Mouse (Mus musculus) adrenal gland, adult 8-10 months (tissue): ENCODE results near the gene Akr1b10. TPM values are rescaled to one million over a fixed set of nuclear protein-coding genes. Genes with fewer than 3 reads are reported as not detected.
"Not testable (repeated sequence)": the region's sequence is repeated elsewhere in the genome, so short reads cannot be mapped to it uniquely, and the experiment has no call there.

ENCODE experiments used
- DNase-seq: peaks from one replicate; pipeline ENCODE4 v3.0.0; 2022
- total RNA-seq, 4 experiments: library from RNA; stranded (reverse); gene quantifications; 2 replicates each; pipeline ENCODE4 v1.2.4; 2022

Akr1b10 gene
- total RNA-seq = 100 to 1,000 TPM; 150 to 228 (median 186) TPM

GRCm38 (mm10) chr6:34384110-34384661, at the start of gene Akr1b10:
Akr1b10 (plus strand) TSS chr6:34384218.
- DNase-seq = peak; percentile 89

GRCm38 (mm10) chr6:34334673-34335072, 49.3 kb upstream of the Akr1b10 start:
- DNase-seq = no peak

GRCm38 (mm10) chr6:34337799-34338198, 46.2 kb upstream of the Akr1b10 start:
- DNase-seq = no peak

- no peak for DNase-seq
These were observed 42.0 kb upstream of the Akr1b10 start for GRCm38 (mm10) chr6:34341991-34342390.

DNA sequence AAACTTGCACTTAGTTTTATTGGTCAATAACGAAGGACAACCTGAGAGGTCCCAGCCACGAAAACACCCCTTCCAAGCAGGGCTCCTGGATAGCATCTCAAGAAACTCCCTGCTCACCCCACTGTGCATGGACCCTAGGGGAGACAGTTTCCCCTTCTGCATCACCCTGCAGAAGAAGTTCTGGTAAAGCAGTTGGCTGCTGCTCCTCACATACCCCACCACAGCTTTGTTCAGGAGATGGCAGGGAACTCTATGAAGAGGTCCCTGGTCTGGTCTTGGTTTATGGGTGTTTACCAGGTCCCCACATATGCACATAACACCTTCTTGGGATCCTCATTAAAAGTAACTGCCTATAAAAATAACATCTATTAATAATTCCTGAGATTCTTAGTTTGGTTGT, 41.5 kb upstream of the Akr1b10 start:
- no peak for DNase-seq

GRCm38 (mm10) chr6:34343426-34343825, 40.6 kb upstream of the Akr1b10 start:
- no peak for DNase-seq

DNA sequence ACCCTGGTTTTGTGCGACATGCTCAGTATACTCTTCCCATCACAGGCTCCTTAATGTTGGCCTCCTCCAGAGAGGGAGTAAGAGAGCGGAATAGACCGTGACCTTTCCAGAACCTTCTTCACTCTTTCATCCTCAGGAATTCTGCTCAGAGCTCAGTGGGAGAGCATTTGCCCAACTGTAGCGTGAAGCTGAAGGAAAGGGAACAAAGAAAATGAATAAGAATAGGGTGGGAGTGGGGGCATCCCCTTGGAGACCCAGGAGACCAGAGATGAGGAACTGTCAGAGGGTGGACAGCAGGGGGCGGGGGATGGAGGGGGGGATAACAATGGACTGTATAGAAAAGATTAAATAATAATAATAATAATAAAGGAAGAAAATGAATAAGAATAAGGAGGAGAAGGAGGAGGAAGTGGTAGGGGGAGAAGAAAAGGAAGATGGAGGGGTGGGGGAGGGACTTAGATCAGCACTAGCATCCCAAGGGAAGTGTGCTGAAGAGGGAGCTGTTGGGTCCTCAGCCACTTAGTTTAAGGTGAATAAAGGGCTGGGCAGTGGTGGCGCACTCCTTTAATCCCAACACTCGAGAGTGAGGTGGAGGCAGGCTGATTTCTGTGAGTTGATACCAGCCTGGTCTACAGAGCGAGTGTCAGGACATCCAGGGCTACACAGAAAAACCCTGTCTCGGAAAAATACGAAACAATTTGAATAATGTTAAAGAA, 39.7 kb upstream of the Akr1b10 start:
- DNase-seq = no peak

DNA sequence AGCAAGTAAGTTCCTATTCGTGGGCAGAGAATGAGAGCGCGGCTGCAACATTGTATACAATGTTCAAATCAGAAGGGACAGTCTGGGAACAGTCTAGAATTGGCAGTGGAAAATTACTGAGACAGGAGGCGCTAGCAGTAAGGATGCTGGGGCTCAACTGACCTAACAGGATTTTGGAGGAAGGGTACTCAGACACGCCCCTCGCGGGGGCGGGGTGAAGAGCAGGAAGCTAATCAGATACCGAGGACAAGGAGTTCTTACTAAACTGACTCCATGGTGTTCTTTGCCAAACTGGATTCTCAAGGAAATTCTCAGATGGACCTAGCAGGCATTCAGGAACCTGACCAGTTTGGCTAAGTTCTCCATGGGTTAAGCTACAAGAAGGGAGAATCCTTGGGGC, 39.1 kb upstream of the Akr1b10 start:
- DNase-seq = no peak

GRCm38 (mm10) chr6:34346096-34346898, 37.7 kb upstream of the Akr1b10 start:
- peak; percentile 44 for DNase-seq

- DNase-seq = no peak
These were observed 33.9 kb upstream of the Akr1b10 start for GRCm38 (mm10) chr6:34350037-34350699.

GRCm38 (mm10) chr6:34351481-34351880, 32.5 kb upstream of the Akr1b10 start:
- not testable (repeated sequence) for DNase-seq

DNA sequence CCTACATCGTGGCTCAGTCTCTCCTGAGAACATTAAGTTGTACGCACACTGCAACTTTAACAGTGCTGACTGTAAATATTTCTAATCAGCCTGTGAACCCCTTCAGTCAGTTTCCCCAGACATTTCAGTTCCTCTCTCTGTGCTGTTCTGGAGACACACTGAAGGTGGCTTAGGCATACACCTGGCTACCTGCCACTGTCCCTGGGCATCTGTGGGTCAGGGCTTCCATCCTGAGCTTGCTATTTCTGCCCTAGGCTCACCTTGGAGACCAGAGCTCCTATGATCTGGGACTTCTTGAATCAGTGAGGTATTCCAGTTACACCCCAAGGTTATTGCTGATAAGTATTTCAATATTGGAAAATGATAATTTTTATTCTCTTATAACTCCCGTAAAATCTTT, 31.6 kb upstream of the Akr1b10 start:
- no peak for DNase-seq

GRCm38 (mm10) chr6:34353658-34354353, 30.2 kb upstream of the Akr1b10 start, which contains the start of gene Akr1b8:
Akr1b8 (plus strand) TSS chr6:34354119.
- peak; percentile 58 for DNase-seq

DNA sequence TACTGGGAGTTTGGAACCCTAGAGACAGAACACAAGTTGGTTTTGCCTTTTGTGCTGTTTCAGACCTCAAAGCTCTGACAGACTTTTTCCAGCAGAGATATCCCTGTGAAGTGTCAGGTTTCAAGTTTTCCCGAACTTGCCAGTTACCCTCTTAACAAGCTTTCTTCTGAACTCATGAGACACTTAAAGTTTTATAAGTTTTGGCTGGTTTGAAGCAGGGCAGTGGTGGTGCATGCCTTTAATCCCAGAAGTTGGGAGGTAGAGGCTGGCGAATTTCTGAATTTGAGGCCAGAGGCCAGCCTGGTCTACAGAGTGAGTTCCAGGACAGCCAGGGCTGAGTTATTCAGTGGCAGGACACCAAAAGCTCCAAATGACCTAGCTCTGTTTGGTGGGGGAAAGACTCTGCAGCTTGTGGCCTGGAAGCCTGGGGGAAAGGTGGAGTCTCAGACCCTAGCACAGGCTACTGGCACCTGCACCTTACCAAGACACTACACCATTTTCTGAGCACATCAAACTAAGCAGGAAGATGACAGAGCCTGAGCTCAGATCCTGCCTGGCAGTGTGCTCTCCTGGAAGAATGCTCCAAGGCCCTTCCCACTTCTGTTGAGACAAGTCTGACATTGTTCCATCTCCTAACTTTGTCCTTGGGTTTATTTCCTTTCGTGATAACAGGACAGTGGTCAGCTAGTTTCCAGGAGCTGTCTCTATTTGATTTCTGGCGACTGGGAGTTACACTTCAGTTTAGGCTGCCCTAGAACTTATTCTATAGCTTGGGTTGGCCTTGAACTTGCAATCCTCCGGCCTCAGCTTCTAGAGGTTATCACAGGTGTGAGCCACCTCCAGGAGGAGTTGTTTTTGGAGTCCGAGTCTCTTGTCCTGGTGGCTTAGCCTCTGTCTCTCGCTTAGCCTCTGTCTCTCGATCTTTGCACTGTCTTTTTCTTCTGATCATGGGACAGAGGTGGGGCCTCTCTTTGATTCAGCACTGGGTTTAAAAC, 29.4 kb upstream of the Akr1b10 start:
- DNase-seq = no peak

DNA sequence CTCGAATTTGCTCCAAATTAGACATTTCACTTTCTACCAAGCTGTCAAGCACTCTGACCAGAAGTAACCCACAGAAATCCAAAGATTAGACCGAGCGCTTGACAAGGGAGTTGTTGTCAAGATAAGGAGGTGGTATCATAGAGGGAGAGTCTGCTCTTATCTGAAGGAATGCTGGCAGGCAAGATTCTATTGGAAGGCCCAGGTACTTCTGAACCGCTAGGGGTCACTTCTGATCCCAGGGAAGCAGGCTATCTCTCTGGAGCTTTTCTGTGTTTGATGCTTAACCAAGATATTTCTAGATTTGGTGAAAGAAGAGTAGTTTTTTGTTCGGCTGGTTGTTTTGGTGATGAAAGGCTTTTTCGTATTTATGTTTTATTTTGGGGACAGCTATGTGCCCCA, 28.7 kb upstream of the Akr1b10 start:
- DNase-seq = no peak

DNA sequence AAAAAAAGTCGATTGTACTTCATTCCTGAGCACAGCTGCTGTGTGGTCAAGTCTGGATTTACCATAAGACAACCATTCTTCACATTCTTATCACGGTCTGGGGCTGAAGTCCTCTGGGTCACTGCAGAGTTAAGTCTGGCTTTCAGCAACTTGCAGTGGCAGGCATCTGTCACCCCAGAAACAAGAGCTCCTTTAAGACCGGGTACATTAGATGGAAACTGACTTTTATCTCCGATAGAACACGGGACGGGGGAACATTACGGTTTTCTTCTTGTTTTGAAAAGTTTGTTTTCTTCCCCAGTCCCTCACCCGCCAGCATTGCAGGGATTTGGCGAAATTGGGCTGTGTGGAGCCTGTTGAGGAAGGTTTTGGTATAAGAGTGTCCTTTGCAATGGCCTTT, 28.2 kb upstream of the Akr1b10 start:
- no peak for DNase-seq

GRCm38 (mm10) chr6:34364217-34365136, 19.5 kb upstream of the Akr1b10 start:
- no peak for DNase-seq

DNA sequence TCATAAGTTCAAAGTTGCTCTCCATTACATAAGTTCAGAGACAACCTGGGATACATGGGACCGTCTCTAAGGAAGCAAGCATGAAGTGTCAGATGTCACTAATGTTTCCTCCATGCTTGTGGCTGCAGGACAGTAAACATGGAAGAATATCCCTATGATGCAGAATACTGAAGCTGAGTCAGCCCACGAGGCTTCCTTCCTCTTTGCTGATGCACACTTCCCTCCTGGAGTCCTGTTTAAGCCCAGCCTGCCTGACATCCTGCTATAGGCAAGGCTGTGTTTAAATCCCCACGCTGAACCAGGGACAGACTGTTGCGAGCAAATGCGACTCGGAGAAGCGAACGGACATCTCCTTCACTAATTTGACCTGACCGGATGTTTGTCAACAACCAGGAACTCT, 16.0 kb upstream of the Akr1b10 start:
- no peak for DNase-seq

DNA sequence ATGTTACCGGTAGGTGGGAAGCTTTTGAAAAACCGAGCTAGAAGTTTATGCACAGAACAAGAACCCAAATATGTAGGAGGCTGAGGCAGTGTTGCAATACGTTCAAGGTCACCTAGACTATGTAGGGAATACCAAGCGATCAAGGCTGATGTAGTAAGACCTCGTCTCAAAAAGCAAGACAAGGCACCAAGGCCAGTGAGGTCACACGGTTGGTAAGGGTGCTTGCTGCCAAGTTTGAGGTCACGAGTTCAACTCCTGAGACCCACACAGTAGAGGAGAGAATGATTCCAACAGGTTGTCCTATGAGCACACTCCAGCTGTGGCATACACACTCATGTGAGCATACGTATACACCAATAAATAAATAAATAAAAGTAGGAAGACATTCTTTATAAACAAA, 13.9 kb upstream of the Akr1b10 start:
- DNase-seq = peak; percentile 22
